Mouse (Mus musculus): ENCODE measurements around the gene Carhsp1. TPM values are rescaled to one million over a fixed set of nuclear protein-coding genes. Genes with fewer than 3 reads are reported as not detected.

Carhsp1 gene
- polyA plus RNA-seq, 1 experiment from 2014 or later = 87.2 TPM

DNA sequence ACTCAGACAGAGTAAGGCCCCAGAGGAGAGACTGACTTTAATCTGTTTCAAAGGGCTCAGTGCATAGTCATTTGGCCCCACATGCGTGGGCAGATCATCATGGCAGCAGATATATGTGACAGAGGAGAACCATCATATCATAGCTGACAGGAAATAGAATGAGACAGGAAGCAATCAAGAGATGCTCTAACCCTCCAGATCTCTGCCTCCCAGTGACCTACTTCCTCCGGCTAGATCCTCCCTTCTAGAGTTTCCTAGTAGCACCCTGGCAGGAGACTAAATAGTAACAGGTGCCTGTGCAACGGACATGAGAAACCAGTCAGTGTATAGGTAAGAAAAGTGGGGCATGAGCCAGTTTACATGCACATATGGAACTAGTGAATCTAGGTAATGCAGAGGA lies 61.6 kb downstream of the Carhsp1 start:
- Histone ChIP-seq H3K9ac (no peak overlapping the region), H3K27me3 (replicated peaks) (no peaks in the 10 kb centered on the region), H3K4me3 (no peak overlapping the region), H3K36me3 (peaks cover 42% of the 10 kb centered on the region), H3K27ac (replicated peaks) (no peak overlapping the region), H3K4me2 (no peak overlapping the region), H3K4me1 (no peaks in the 10 kb centered on the region), H3K9me3 (no peaks in the 10 kb centered on the region)
- no peak for ATAC-seq (ENCODE audit: extremely low read depth, insufficient number of reproducible peaks, low FRiP score, low TSS enrichment)
- WGBS = 71% methylated on average over 3 of the region's 3 CpGs

Small RNAs within 50 kb of the gene (microRNA-seq; reads per million reads assigned to microRNA genes)
- gene Gm22137 = not detected

Other genes with a start within 250 kb of the Carhsp1 start
- not detected in 2 replicates for gene Tmem114, start 247.0 kb downstream of the Carhsp1 start, polyA plus RNA-seq (2015; fragmentation: Nextera tagmentation; extraction: Ambion mirVana)
- 33.4 and 41.6 TPM in 2 replicates for gene Mettl22, start 201.4 kb downstream of the Carhsp1 start, polyA plus RNA-seq (2015; fragmentation: Nextera tagmentation; extraction: Ambion mirVana)
- 41.2 and 41.3 TPM in 2 replicates for gene Abat, start 158.7 kb downstream of the Carhsp1 start, polyA plus RNA-seq (2015; fragmentation: Nextera tagmentation; extraction: Ambion mirVana)
- gene Pmm2, start 34.5 kb downstream of the Carhsp1 start, polyA plus RNA-seq (2015; fragmentation: Nextera tagmentation; extraction: Ambion mirVana) = 38.1 and 42.2 TPM in 2 replicates
- gene Tmem186, start 34.4 kb downstream of the Carhsp1 start, polyA plus RNA-seq (2015; fragmentation: Nextera tagmentation; extraction: Ambion mirVana) = 15.3 and 16.9 TPM in 2 replicates
- not detected in 2 replicates for gene Gm5767, start 8.6 kb upstream of the Carhsp1 start, polyA plus RNA-seq (2015; fragmentation: Nextera tagmentation; extraction: Ambion mirVana)
- 14.3 and 15.2 TPM in 2 replicates for gene Usp7, start 120.2 kb upstream of the Carhsp1 start, polyA plus RNA-seq (2015; fragmentation: Nextera tagmentation; extraction: Ambion mirVana)
- 15.5 and 16.4 TPM in 2 replicates for gene 1810013L24Rik, start 157.9 kb upstream of the Carhsp1 start, polyA plus RNA-seq (2015; fragmentation: Nextera tagmentation; extraction: Ambion mirVana)

Data from heart, embryonic 13.5 days (tissue).